Mouse (Mus musculus) heart, adult 9 months (tissue): ENCODE data around the gene Cyp2j13.
"Not testable (repeated sequence)": the region's sequence is repeated elsewhere in the genome, so short reads cannot be mapped to it uniquely, and the experiment has no call there.

Experiments
- DNase-seq, 2 experiments: peaks; one replicate each; pipeline ENCODE4 v3.0.0; 2022; ENCODE audit warnings: low spot score in 2 of 2

Cyp2j13 gene

GRCm38 (mm10) chr4:96077261-96078125 lies at the start of gene Cyp2j13:
TSS of gene Cyp2j13 (minus strand) at chr4:96077546.
- DNase-seq: peak in 1 of 2 experiments; percentile 1

- DNase-seq: no peak
Observed at GRCm38 (mm10) chr4:96096841-96097240, 19.5 kb upstream of the Cyp2j13 start.

GRCm38 (mm10) chr4:96091869-96092268 lies 14.5 kb upstream of the Cyp2j13 start:
- no peak for DNase-seq

- DNase-seq: not testable (repeated sequence)
Observed at GRCm38 (mm10) chr4:96089356-96090048, 12.2 kb upstream of the Cyp2j13 start.

- no peak for DNase-seq
Observed at GRCm38 (mm10) chr4:96078308-96078707, 962 bp upstream of the Cyp2j13 start.

GRCm38 (mm10) chr4:96062045-96062444 lies 15.3 kb downstream of the Cyp2j13 start:
- no peak for DNase-seq

GRCm38 (mm10) chr4:96060106-96060505 lies 17.2 kb downstream of the Cyp2j13 start:
- no peak for DNase-seq

- DNase-seq: no peak
Observed at GRCm38 (mm10) chr4:96028412-96028811, 48.9 kb downstream of the Cyp2j13 start.

- no peak for DNase-seq
Observed at GRCm38 (mm10) chr4:96022803-96023202, 54.5 kb downstream of the Cyp2j13 start.

- no peak for DNase-seq
Observed at GRCm38 (mm10) chr4:96016875-96017274, 60.5 kb downstream of the Cyp2j13 start.

GRCm38 (mm10) chr4:95982221-95982620 lies 95.1 kb downstream of the Cyp2j13 start:
- not testable (repeated sequence) for DNase-seq
